Mouse (Mus musculus) retina, adult 2 months (tissue): ENCODE measurements at regions not wholly inside any gene's neighbourhood (a gene's known extent, or its start where the extent isn't known, plus 50 kb on each side); places are given as distances from the start of the nearest gene placed in this dataset.

Experiments used
- DNase-seq: peaks from one replicate; pipeline ENCODE4 v3.0.0-alpha.2; 2012; ENCODE audit warnings: low read depth, low spot score

DNA sequence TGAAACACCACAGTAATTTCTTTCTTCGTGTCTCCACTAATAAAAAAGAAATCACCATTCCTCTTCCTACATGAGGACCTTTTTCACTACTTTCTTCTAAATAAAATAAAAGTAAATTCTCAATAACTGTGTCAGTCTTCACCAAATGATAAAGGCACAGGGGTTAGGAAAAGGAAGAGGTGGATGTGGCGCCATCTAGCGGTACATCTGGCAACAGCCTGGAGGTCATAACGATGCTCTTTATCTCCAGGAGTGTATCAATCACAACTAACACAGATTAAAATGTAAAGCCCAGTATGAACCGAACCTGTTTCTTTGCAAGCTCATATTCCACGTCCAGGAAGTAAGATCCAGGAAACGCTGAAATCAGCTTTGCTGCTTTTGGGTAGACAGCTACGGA, 793.0 kb downstream of the Gm7489 start:
- DNase-seq = peak; percentile 2
